Mouse (Mus musculus) c-Kit-positive CD71-negative TER-119-negative erythroid progenitor cells, embryonic 14.5 days (primary cell): ENCODE data around the gene Cd109.

Experiments
- DNase-seq: peaks from one replicate; pipeline ENCODE4 v3.0.0-alpha.2; 2013; ENCODE audit warnings: low read depth

The Cd109 gene

DNA sequence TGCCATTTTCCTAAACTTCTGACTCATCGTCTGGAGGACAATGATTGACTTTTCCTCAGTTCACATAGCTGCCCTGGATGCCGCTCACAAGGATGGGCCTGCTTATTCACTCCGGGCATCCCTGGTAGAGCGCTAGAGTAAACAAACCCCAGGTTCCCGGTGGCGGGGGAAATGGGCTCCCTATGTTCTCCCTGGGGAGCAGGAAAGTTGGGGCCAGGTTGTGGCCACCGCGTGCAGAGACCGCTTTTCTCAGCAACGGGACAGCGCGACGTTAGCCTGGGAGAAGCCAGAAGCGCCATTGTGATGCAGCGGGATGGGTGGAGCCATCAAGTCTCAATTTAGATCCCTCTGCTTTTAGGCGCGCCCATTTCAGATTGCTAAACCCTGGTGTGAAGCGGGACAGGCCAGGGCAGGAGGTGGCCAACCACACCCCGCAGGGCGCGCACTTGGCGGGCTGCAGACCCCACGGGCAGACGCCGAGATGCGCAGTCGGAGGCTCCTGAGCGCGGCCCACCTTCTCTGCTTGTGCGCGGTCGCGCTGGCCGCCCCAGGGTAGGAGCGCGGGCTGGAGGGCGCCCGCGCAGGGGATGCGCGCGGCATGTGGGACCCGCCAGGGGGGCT is at the start of gene Cd109:
Gene Cd109 (plus strand): TSS at position 146 of the 621 bp plus-strand sequence.
- DNase-seq = no peak

DNA sequence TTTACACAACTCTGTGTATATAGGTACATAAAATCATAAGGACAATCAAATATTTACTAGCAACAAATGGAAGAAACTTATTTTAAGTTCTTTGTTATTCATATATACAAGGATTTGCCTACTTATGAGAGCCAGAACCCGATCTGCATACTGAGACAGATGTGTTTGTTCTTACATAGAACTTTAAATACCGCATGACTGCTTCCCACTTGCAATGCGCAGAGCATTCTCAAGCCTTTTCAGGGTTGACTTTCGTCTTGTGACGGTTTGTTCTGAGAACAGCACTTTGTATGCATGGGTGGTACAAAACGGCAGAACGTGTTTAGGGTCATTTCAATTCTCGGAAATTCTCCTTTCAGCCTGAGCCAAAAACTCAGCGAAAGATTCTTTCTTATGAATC is 45.4 kb upstream of the Cd109 start:
- no peak for DNase-seq

DNA sequence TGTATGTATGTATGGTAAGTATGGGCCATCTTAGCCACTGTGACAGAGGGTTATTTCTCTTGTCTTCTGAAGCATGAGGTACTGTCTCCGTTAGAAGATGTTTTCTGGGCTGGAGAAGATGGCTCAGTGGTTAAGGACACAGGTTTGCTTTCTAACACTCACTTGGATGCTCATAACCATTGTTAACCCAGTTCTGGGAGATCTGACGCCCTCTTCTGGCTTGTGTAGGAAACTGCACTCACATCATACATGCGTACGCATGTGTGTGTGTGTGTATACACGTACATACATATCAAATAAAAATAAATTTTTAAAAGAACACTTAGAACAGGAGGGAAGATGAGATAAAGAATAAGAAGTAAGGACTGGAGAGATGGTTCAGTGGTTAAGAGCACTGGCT is 38.9 kb upstream of the Cd109 start:
- no peak for DNase-seq

DNA sequence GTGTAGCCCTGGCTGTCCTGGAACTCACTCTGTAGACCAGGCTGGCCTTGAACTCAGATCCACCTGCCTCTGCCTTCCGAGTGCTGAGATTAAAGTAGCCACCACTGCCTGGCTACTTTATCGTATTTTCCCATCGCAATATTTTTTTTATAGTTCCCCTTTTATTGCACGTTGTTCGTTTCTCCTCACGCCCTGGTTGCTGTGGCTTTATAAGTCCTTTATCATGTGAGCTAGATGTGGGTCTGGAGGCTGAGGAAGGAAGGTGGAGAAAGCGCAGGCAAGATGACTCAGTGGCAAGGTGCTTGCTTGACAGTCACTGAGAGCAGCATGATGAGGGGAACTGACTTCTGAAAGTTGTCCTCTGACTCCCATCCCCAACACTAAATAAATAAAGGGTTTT is 36.5 kb upstream of the Cd109 start:
- no peak for DNase-seq

DNA sequence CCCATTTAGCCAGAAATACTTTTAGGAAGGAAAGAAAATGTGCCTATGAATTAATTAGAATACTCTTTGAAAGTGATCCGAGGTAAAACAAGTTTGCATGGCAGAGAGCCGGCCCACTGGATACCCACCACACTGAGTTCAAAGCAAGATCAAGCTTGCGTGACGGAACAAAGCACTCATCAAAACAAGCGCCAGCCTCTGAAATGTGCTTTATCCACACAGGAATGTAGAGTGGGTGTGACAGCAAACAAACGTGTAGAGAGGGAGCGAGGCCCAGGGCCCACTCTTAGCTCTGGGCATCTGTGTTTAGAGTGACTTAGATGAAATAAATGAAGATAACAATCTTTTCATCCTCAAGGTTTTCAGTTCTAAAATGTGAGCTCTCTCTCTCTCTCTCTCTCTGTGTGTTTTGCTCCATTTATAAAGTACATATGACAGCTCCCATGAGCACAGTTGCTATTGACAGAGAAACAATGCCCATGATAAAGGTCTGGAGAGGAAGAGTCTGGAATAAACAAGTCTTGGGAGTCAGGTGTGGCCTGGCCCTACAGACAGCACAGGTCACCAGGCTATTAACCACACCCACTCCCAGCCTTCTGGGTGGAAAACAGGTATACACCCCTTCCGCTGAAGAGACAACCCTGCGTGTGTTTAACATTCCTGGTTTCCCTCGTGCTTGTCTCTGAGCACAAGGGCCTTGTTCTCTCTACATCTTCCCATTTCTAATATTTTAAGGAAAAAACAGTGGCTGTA is 35.5 kb upstream of the Cd109 start:
- no peak for DNase-seq

DNA sequence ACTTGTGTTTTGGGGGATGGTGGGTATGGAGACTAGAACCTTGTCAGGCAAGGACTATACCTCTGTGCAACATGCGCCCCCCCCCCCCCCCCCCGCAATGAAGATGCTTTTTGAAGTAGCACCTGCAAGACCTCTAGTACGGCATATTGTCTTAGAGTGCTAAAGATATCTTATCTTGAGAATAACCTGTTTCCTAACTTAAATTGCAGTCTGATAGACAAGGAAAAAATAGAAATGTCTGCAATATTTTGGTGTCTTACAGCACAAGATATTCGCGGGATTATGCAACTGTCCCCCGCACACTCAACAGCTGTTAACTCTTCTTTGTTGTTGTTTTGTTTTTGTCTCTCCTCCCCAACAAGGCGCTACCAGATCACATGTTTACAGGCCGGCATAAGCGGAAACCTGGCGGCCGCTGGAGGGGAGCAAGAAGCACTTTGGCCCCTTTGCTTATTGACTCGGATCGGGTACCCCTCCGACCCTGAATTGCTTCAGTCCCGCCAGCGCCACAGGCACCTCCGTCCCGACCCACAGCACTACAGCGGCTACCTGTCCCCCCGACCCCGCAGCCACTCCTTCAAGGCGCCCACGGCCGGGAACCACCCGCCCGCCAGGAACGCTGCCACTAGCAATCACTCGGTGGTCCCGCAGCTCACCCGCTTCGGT is 28.0 kb upstream of the Cd109 start:
- DNase-seq = peak; percentile 20

DNA sequence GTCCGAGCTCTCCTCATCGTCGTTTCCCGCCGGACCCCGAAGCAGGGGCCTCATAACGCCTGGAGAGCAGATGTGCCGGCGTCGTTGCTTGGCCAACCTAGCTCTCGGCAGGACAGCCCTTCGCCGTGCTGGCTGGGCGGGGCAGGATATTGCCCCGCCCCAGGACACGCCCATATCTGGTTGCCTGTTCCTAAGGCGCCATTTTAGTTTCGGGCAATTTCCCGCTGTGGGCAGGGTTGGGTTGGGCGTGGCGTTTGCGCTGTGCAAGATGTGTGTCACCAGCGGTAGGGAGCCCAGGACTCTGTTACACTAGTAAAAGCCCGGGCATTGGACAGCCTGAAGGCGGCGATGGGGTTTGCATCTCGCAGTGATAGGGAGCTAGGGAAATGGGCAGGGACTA is 27.4 kb upstream of the Cd109 start, which contains the start of gene Slc17a5:
Gene Slc17a5 (minus strand): TSS at position 128 of the 400 bp plus-strand sequence.
- DNase-seq = peak; percentile 95

DNA sequence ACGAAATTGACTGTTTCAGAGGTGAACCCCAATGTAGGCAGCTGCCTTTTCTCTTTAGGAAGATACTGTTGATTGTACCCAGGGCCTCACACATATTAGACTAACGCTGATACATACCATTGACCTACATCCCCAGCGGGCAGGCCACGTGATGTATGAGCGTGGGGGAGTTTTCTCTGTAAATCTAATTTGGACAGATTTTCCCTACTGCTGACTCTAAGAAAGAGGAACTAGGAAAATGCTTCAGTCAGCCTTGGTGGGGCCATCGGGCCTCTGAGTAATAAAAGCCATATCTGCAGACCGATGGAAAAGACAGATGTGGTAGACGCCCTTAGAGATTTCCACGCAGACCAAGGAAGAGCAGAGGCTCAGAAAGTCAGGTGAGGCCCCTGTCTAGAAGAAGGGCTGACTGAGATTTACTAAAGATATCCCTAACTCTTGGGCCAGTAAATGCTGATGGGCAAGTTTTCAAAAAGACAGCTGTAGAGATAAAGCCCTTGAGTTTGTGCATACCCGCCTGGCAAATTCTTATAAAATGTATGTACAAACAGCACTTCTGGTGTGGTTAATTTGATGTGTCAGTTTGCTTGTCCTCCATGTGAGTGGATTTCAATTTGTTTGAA is 26.8 kb upstream of the Cd109 start:
- DNase-seq = peak; percentile 44

DNA sequence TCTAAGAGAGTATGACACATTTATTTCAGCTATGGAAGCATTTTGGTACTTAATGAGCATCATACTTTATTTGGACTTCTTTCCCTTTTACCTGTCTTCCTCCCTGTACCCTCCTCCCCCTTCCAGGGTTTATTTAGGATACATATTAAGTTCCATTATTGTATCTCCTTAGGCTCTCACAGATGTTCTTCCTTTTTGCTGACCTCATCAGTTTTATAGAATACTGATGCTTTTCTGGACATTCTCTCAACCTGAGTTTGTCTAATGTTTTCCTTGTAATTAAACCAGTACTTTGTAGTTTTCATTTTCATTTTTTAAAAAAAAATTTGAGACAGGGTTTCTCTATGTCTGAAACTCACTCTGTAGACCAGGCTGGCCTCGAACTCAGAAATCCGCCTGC is 24.9 kb upstream of the Cd109 start:
- DNase-seq = no peak

DNA sequence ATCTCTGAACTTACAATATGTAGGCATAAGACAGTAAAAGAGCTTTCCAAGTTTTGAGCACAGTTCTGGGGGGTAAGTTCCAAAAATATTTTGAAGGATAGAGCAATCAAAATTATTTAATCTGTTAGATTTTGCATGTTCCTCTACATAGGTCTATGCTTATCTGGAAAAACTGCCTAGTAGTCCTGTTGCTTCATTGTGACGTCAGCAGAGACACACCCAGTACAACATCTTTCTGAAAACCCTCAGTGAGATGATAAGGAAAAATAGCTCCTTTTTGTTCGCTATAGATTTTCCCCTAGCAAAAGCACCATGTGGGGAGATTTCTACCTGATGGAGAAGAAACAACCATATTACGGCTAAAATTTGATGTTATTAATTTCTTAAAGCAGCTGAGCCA is 20.1 kb upstream of the Cd109 start:
- no peak for DNase-seq

DNA sequence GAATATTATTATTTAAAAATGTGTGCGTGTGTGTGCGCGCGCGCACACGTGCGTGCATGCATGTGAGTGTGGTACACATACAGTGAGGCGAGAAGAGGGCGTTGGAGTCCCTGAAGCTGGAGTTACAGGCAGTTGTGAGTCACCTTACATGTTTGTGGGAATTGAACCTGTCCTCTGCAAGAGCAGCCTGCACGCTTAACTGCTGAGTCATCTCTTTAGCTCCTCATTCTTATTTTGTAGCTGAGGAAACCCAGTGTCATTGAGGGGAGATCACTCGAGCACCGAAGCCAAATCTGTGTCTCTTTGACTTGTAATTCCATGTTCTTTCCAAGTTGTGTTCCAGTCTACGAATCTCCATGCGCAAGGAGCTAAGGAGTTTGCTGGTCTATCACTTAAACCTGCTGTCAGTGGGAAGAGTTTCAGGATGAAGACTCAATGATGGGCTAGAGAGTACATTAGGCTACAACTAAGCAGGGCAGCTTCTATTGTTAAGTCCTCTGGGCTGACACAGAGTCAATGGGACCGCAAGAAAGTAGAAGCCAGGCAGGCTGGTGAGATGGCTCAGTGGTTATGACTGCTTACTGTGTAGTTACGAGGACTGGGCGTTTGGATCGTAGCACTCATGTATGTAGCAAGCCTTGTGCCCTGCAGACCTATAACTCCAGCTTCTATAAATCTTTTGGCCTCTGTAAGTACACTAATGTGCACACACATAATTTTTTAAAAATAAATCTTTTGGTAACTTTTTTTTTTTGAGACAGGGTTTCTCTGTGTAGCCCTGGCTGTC is 19.4 kb upstream of the Cd109 start:
- no peak for DNase-seq

DNA sequence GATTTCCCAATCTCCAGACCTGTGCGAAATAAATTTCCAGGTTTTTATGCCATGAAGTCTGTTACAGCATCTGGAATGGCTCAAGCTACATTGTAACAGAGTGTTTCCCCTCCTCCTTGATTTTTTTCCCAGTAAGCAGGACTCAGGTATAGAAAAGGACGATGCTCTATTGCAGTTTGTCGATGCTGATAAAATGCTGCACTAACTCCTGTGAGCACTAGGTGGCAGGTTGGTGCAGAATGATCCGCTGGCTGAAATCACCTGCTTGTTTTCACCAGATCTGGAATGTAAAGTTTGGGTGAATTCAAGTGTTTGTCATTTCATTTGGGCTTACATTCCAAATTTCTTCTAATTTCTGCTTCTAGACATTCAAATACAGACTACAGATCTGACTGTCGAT is 18.5 kb upstream of the Cd109 start:
- peak; percentile 26 for DNase-seq

DNA sequence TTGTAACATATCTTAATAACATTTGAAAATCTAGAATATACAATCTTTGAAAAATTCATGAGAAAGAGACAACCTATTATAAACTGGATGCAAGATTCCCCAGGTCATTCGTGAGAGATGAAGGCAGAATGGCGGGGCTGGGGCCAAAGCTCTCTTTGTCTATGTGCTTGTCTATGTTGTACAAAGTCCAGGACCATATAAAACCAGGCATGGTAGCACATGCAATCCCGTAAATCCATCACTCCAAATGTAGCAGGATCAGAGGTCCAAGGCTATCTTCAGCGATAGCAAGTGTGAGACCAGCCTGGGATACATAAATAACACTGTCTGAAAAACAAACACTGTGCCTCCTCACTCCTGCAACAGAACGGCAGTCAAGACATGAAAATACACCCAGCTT is 15.4 kb upstream of the Cd109 start:
- no peak for DNase-seq

DNA sequence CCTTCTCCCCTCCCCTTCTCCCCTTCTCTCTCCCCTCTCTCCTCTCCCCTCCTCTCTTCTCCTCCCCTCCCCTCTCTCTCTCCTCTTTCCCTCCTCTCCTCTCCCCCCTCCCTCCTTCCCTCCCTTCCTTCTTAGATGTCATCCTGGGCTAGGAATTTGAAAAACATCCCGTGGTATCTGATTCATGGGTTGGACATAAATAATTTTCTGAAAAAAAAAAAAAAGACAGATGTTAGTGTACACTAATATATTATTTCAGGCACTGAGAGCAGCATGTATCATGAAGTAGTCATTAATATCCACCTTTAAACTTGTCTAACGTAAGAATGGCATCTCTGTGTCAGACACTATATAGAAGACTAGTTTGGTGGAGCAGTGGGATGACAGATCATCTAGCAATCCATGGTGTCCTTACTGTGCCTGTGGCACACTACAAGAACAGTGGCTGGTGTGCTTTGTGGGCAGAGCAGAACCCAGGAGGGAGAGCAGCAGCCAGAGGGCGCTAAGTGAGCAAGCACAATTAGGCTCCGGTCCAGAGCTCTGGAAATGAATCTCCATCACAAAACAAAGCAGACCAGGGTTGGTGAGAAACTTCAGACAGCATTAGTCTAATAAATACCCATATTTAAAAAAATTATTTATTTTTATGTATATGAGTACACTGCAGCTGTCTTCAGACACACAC is 14.2 kb upstream of the Cd109 start:
- DNase-seq = no peak

DNA sequence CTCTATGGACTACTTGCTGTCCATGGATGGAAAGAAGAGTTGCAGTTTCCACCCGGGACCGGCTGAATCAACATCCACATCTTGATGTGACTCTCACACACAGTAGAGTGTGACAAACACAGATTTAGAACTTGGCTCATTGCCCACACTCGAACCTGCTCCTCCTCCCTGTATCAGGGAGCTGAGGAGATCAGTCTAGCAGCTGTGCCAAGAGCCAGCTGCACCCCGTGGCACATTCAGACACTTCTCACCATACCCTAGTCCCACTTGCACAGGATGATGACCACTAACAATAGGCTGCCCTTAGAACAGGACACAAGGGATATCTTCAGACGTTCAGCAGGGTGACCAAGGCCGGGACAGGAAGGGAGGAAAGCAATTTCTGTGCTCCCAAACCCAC is 1.1 kb upstream of the Cd109 start:
- no peak for DNase-seq

DNA sequence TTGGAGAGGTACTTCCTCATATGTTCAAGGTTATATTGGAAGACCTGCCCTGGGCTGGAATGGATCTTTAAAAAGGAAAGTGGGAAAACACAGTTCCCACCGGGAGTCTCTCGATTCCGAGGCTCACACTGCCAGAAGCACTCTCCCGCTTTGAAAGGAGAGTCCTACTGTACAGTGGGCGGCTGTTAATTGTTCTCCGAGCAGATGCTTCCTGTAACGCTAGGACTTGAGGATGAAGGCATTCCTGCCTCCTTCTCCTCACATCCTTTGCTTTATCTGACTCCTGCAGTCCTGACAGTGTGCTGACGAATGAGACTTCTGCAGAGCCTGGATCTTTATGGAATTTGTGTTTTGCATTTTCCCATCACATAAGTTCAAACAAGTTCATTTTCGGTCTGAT is 3.9 kb downstream of the Cd109 start:
- DNase-seq = no peak

DNA sequence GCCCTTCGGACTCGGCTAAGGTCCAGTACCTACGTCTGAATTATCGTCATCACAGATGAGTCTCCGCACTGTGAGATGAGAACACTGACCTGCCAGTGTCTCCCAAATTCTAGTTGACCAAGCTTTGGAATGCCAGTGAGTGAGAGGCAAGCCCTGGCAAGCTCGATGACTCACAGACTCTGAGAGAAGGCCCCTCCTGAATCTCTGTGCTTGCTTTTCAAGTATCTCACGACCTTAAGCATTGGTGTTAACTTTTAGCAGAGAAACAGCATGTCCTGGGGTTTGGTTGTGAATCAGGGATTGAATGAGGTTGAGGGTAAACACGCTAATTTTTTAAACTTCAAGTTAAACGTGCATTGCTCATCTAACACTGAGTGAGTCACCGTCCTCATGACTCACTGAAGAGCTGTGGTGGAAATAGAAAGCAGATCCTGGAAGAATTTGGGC is 8.0 kb downstream of the Cd109 start:
- no peak for DNase-seq

DNA sequence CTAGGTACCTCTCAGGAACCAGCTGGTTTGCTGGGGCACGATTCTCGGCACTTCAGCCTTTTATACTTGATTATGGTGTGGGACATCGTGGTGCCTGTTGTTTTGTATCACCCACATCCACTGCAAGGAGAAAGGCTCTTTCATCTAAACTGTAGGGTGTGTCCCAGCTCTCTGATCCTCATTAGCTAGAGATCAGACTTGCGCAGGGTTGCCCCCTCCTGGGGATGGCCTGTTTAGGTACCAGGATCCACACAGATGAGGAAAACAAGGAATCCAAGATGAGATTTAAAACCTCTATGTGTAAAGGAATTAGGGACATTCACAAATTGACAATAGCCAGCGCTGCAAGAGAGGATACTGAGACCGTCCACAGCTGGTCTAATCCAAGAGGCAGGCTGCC is 14.6 kb downstream of the Cd109 start:
- DNase-seq = no peak

DNA sequence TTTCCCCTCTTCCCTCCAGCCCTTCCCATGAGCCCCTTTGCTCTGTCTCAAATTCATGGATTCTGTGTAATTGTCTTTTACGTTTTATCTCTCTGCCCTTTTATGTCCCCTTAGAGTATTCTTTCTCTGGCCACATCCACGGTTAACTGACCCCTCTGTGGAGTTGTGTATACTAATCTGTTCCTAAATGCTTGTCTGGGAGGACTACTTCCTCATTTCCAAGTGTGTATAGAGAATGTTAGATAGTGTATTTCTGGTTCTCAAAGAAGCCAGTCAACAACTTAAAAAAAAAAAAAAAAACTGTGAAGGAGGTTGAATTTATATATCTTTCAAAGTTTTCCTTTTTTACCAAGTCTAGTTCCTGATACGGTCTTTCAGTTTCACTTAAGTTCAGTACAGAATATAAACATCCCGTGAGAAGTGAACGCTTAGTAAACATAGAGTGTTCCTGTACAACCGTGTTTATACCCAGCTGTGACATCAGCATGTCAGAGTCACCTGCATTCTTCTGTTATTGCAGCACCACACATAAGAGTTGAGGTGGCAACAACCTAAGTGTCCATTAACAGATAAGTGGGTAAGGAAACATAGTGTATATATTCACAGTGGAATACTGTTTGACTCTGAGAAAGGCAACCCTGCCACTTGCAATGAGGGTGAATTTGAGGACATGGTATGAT is 16.5 kb downstream of the Cd109 start:
- DNase-seq = no peak

DNA sequence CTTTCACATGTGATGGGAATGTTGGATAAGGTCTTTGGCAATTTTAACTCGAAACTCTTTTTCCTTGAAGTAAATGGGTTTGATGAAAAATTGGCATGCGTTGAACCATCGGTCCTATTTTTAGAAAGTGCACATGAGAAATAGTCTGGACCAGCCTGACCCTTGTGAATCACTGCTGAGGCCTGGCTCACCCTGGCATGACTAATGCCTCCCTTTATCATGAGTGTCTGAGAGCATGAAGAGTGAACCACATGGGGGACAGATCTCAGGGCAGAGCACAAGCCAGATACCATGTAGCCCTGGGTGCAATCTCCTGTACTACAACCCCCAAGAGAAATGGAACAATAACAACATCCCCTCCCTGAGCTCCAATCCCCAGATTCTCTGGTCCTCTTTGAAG is 18.6 kb downstream of the Cd109 start:
- no peak for DNase-seq

DNA sequence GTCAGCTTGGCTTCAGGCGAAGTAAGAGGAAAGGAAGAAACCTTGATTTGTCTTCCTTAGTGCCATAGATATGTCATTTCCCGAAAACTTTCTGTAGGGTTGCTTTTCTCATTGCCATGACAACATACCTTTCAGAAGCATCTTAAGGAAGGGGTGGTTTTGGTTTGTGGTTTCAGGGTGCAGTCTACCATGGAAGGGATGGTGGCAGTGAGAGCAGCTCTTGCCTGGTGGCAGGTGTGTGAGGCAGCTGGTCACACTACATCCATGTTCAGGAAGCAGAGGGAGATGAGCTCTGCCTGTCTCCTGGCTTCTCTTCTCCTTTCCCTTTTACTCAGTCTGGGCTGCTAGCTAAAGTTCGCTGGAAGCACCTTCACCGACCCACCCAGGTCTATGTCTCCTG is 26.0 kb downstream of the Cd109 start:
- no peak for DNase-seq
